In genomic region chr7:46588005-46588404, GRCm38 (mm10) we compare ENCODE assay signal across 14 mouse cellular contexts. TPM values are rescaled to one million over a fixed set of nuclear protein-coding genes. Genes with fewer than 3 reads are reported as not detected.
A peak's percentile ranks its signal among the peaks of the same experiment; 100 is the strongest.
DNase-seq lines count a peak whose midpoint lies in the region; ATAC-seq and TF ChIP-seq lines count a peak whose summit lies in the region.
"Had no signal": no experiment of that assay in that cellular context is flagged by ENCODE, and none has a peak within 500 bp of the region (broad histone marks: within the 10 kb centered on the region; RNA-seq: fewer than 3 reads in every experiment).

No protein-coding gene starts in this region.

- H3K36me3 ChIP-seq in heart, embryonic 14.5 days (ENCODE audit: control insufficient read depth, insufficient read depth, low read length) = no peaks in the 10 kb centered on the region
- H3K36me3 ChIP-seq in midbrain, embryonic 13.5 days = 0 out of 2 replicates have a peak, but pooled peaks cover 8% of the 10 kb centered on the region
- H3K36me3 ChIP-seq in midbrain, embryonic 16.5 days (ENCODE audit: control insufficient read depth, insufficient read depth, low read length) = 0 out of 2 replicates have a peak, but pooled peaks cover 3% of the 10 kb centered on the region
- H3K36me3 ChIP-seq in forebrain, embryonic 13.5 days (ENCODE audit: poor library complexity, severe bottlenecking) = 0 out of 2 replicates have a peak, but pooled peaks cover 8% of the 10 kb centered on the region
- H3K36me3 ChIP-seq: embryonic facial prominence, embryonic 13.5 days had no signal

- H3K4me3 ChIP-seq in heart, embryonic 14.5 days (ENCODE audit: control insufficient read depth in 1 of 2, insufficient read depth in 1 of 2, low read depth in 1 of 2, low read length in 2 of 2) = no peak overlapping the region
- H3K4me3 ChIP-seq in midbrain, embryonic 13.5 days (replicated peaks) = no peak overlapping the region
- H3K4me3 ChIP-seq in midbrain, embryonic 16.5 days (ENCODE audit: low read depth, low read length) = no peak overlapping the region
- no peak overlapping the region for H3K4me3 ChIP-seq in bone marrow macrophage, adult 2 months (ENCODE audit: insufficient read depth, low read length)
- H3K4me3 ChIP-seq in forebrain, embryonic 13.5 days = no peak overlapping the region
- H3K4me3 ChIP-seq: embryonic facial prominence, embryonic 13.5 days had no signal

- DNase-seq in heart, adult 18-20 months = no peak
- DNase-seq in testis, postnatal 14 days (ENCODE audit: low spot score) = no peak
- DNase-seq: adrenal gland, adult 8-10 months; cerebellum, adult 11-12 months; gastrocnemius, postnatal 25 days; kidney, postnatal 4 days; lung, adult 18-20 months had no signal

- H3K27me3 ChIP-seq in heart, embryonic 14.5 days (ENCODE audit: control insufficient read depth, insufficient read depth, low read length) = no peaks in the 10 kb centered on the region
- H3K27me3 ChIP-seq in midbrain, embryonic 13.5 days = no peaks in the 10 kb centered on the region
- H3K27me3 ChIP-seq in midbrain, embryonic 16.5 days (ENCODE audit: control insufficient read depth, insufficient read depth, low read depth, low read length) = no peaks in the 10 kb centered on the region
- no peaks in the 10 kb centered on the region for H3K27me3 ChIP-seq in forebrain, embryonic 13.5 days
- H3K27me3 ChIP-seq: embryonic facial prominence, embryonic 13.5 days had no signal

- H3K9ac ChIP-seq in heart, embryonic 14.5 days (ENCODE audit: low read length) = no peak overlapping the region
- H3K9ac ChIP-seq in midbrain, embryonic 13.5 days (replicated peaks) = no peak overlapping the region
- H3K9ac ChIP-seq in midbrain, embryonic 16.5 days (ENCODE audit: low read depth, low read length) = no peak overlapping the region
- H3K9ac ChIP-seq in forebrain, embryonic 13.5 days = no peak overlapping the region
- H3K9ac ChIP-seq: embryonic facial prominence, embryonic 13.5 days had no signal

- H3K4me2 ChIP-seq in heart, embryonic 14.5 days (ENCODE audit: low read length) = no peak overlapping the region; the same call in 1 of the 2 replicates
- H3K4me2 ChIP-seq in midbrain, embryonic 13.5 days (replicated peaks) = no peak overlapping the region
- no peak overlapping the region for H3K4me2 ChIP-seq in midbrain, embryonic 16.5 days (ENCODE audit: low read length)
- no peak overlapping the region for H3K4me2 ChIP-seq in forebrain, embryonic 13.5 days
- H3K4me2 ChIP-seq: embryonic facial prominence, embryonic 13.5 days had no signal

- no peak for ATAC-seq in heart, embryonic 14.5 days (ENCODE audit: insufficient number of reproducible peaks, insufficient read depth, low FRiP score, low read depth)
- no peak for ATAC-seq in midbrain, embryonic 13.5 days
- no peak for ATAC-seq in midbrain, embryonic 16.5 days
- ATAC-seq in megakaryocyte progenitor cell, adult 5-6 weeks (replicated peaks; ENCODE audit: poor library complexity) = peak; percentile 54
- no peak for ATAC-seq in forebrain, embryonic 13.5 days

- no peaks in the 10 kb centered on the region for H3K9me3 ChIP-seq in heart, embryonic 14.5 days (ENCODE audit: control insufficient read depth, low read length)
- H3K9me3 ChIP-seq in midbrain, embryonic 13.5 days = no peaks in the 10 kb centered on the region
- H3K9me3 ChIP-seq in midbrain, embryonic 16.5 days (replicated peaks; ENCODE audit: control insufficient read depth, low read length, poor library complexity, severe bottlenecking) = no peaks in the 10 kb centered on the region
- H3K9me3 ChIP-seq in forebrain, embryonic 13.5 days (replicated peaks) = no peaks in the 10 kb centered on the region
- H3K9me3 ChIP-seq: embryonic facial prominence, embryonic 13.5 days had no signal

- peak overlapping the region; percentile 25 to 59; a peak in 2 of 4 replicates for H3K27ac ChIP-seq in heart, embryonic 14.5 days (replicated peaks in 1 of 2; ENCODE audit: control insufficient read depth in 1 of 2, insufficient read depth in 1 of 2, low read depth in 2 of 2, low read length in 2 of 2)
- peak overlapping the region; percentile 36; the same call in 1 of the 2 replicates for H3K27ac ChIP-seq in midbrain, embryonic 13.5 days
- no peak overlapping the region for H3K27ac ChIP-seq in midbrain, embryonic 16.5 days (ENCODE audit: low read length)
- H3K27ac ChIP-seq in bone marrow macrophage, adult 2 months (ENCODE audit: insufficient read depth, low read depth, low read length) = peak overlapping the region; percentile 54
- H3K27ac ChIP-seq in forebrain, embryonic 13.5 days = no peak overlapping the region
- H3K27ac ChIP-seq: embryonic facial prominence, embryonic 13.5 days had no signal

- 0 out of 2 replicates have a peak, but pooled peaks have one; percentile 15 for TF ChIP-seq CTCF in bone marrow macrophage, adult 2 months (IDR thresholded peaks at IDR 0.05; ENCODE audit: low read depth, low read length)

- no peak for TF ChIP-seq POLR2A in bone marrow macrophage, adult 2 months (IDR thresholded peaks at IDR 0.05; ENCODE audit: borderline replicate concordance, low read depth, low read length)

- 70% methylated on average over 7 of the region's 7 CpGs for WGBS in heart, embryonic 14.5 days
- WGBS in midbrain, embryonic 13.5 days = 75% methylated on average over 7 of the region's 7 CpGs
- 67% methylated on average over 7 of the region's 7 CpGs for WGBS in midbrain, embryonic 16.5 days
- WGBS in forebrain, embryonic 13.5 days = 74% methylated on average over 7 of the region's 7 CpGs

- H3K4me1 ChIP-seq in heart, embryonic 14.5 days (ENCODE audit: control insufficient read depth in 2 of 2, insufficient read depth in 2 of 2, low read length in 2 of 2) = peaks cover 11 to 16% of the 10 kb centered on the region in 2 experiments
- H3K4me1 ChIP-seq in midbrain, embryonic 13.5 days (replicated peaks) = peaks cover 16% of the 10 kb centered on the region; the same call in 1 of the 2 replicates
- peaks cover 9% of the 10 kb centered on the region for H3K4me1 ChIP-seq in midbrain, embryonic 16.5 days (ENCODE audit: control insufficient read depth, insufficient read depth, low read length)
- peaks cover 22% of the 10 kb centered on the region for H3K4me1 ChIP-seq in bone marrow macrophage, adult 2 months (ENCODE audit: control insufficient read depth, insufficient read depth, low read length)
- H3K4me1 ChIP-seq in forebrain, embryonic 13.5 days = 0 out of 2 replicates have a peak, but pooled peaks cover 6% of the 10 kb centered on the region

RNA-seq across cellular contexts. Expression of gene Sergef, which starts 51.6 kb away (rescaled TPM):
- polyA plus RNA-seq in heart, embryonic 14.5 days (2014; fragmentation: Nextera tagmentation; extraction: Ambion mirVana) = 10.5 and 10.7 TPM in 2 replicates
- 1 to 10 TPM; 3.8 to 5.9 TPM for total RNA-seq in heart, adult 18-20 months (2021)
- polyA plus RNA-seq in midbrain, embryonic 13.5 days (2015; fragmentation: Nextera tagmentation; extraction: Ambion mirVana) = 28.9 and 30.0 TPM in 2 replicates
- polyA plus RNA-seq in midbrain, embryonic 16.5 days (2015; fragmentation: Nextera tagmentation; extraction: Ambion mirVana) = 43.7 and 45.8 TPM in 2 replicates
- polyA plus RNA-seq in bone marrow macrophage, adult 2 months (2012; ENCODE audit: insufficient read depth, insufficient read length, missing spikeins) = 7.0 and 7.4 TPM in 2 replicates
- total RNA-seq in megakaryocyte progenitor cell, adult 5-6 weeks (2015) = 4.0 and 6.6 TPM in 2 replicates
- total RNA-seq in megakaryocyte progenitor cell, adult 5-6 weeks (2017) = 8.1 and 10.8 TPM in 2 replicates
- 25.0 and 26.6 TPM in 2 replicates for polyA plus RNA-seq in forebrain, embryonic 13.5 days (2015; fragmentation: Nextera tagmentation; extraction: Ambion mirVana)

Comparison
In these comparisons a context has a peak if more than half of its experiments do, and no peak if none do; other contexts are left out.
1. H3K27ac ChIP-seq: peak in heart, embryonic 14.5 days (2 of 2), midbrain, embryonic 13.5 days (single experiment) and bone marrow macrophage, adult 2 months (single experiment); none in midbrain, embryonic 16.5 days (single experiment) and forebrain, embryonic 13.5 days (single experiment).